In genomic region chr1:33584590-33584978, GRCm38 (mm10) we compare ENCODE assay signal across 22 mouse cellular contexts.
"Had no signal": no experiment of that assay in that cellular context is flagged by ENCODE, and none has a peak within 500 bp of the region (broad histone marks: within the 10 kb centered on the region; RNA-seq: fewer than 3 reads in every experiment).

No protein-coding gene starts in this region.

- ATAC-seq: liver, postnatal 0 days; midbrain, embryonic 13.5 days; midbrain, embryonic 15.5 days had no signal

- H3K9ac ChIP-seq: liver, embryonic 13.5 days; liver, embryonic 15.5 days; liver, postnatal 0 days; lung, embryonic 14.5 days; midbrain, embryonic 13.5 days; midbrain, embryonic 15.5 days; neural tube, embryonic 13.5 days; neural tube, embryonic 15.5 days; stomach, embryonic 15.5 days had no signal

- H3K4me1 ChIP-seq: midbrain, embryonic 13.5 days; midbrain, embryonic 15.5 days; neural tube, embryonic 15.5 days; stomach, embryonic 15.5 days had no signal

- H3K27ac ChIP-seq: liver, embryonic 13.5 days; liver, embryonic 15.5 days; macrophage; midbrain, embryonic 13.5 days; midbrain, embryonic 15.5 days; neural tube, embryonic 13.5 days; neural tube, embryonic 15.5 days; stomach, embryonic 15.5 days; stomach, postnatal 0 days had no signal

- H3K4me3 ChIP-seq: liver, embryonic 13.5 days; liver, embryonic 15.5 days; megakaryocyte, embryonic 14.5 days; midbrain, embryonic 13.5 days; midbrain, embryonic 15.5 days; neural tube, embryonic 13.5 days; neural tube, embryonic 15.5 days; stomach, embryonic 15.5 days had no signal

- H3K9me3 ChIP-seq: liver, embryonic 13.5 days; liver, embryonic 15.5 days; megakaryocyte, embryonic 14.5 days; midbrain, embryonic 13.5 days; midbrain, embryonic 15.5 days; neural tube, embryonic 13.5 days; neural tube, embryonic 15.5 days; stomach, embryonic 15.5 days had no signal

- H3K4me2 ChIP-seq: liver, embryonic 13.5 days; liver, embryonic 15.5 days; lung, embryonic 14.5 days; midbrain, embryonic 11.5 days; midbrain, embryonic 13.5 days; midbrain, embryonic 15.5 days; neural tube, embryonic 13.5 days; neural tube, embryonic 15.5 days; stomach, embryonic 15.5 days had no signal

- H3K27me3 ChIP-seq: liver, embryonic 13.5 days; liver, embryonic 15.5 days; megakaryocyte, embryonic 14.5 days; midbrain, embryonic 13.5 days; midbrain, embryonic 15.5 days; neural tube, embryonic 13.5 days; neural tube, embryonic 15.5 days; stomach, embryonic 15.5 days had no signal

- DNase-seq: liver, embryonic 13.5 days; liver, postnatal 0 days; lung, postnatal 14 days; retina, postnatal 1 day; right cerebral cortex, adult 18-20 months; right cerebral cortex, postnatal 25 days; right cerebral cortex, postnatal 4 days; spleen, adult 18-20 months; thymus, adult 2 months; thymus, postnatal 25 days; thymus, postnatal 4 days had no signal

- H3K36me3 ChIP-seq: liver, embryonic 13.5 days; liver, embryonic 15.5 days; midbrain, embryonic 13.5 days; midbrain, embryonic 15.5 days; neural tube, embryonic 13.5 days; neural tube, embryonic 15.5 days; stomach, embryonic 15.5 days had no signal
